Mouse (Mus musculus) heart, postnatal 0 days (tissue): Measurements from ENCODE around the gene Card10. TPM values are rescaled to one million over a fixed set of nuclear protein-coding genes. Genes with fewer than 3 reads are reported as not detected.

Experiments used
- ATAC-seq: fragments of 200-750 bp; cut with Nextera tagmentation; 2 replicates; pipeline ENCODE4 v1.8.0; 2017; ENCODE audit warnings: low read depth, moderate number of reproducible peaks, moderate library complexity; ENCODE audit not compliant: insufficient read depth
- DNase-seq: peaks from one replicate; pipeline ENCODE4 v3.0.0-alpha.2; 2016; ENCODE audit warnings: low spot score
- H3K27ac ChIP-seq: fragments of 300-500 bp; sonication (generic); 2 replicates; pipeline ENCODE4 v1.5.1; 2014; ENCODE audit warnings: low read depth, mild to moderate bottlenecking
- H3K27me3 ChIP-seq: fragments of 300-500 bp; sonication (generic); 2 replicates; pipeline ENCODE4 v1.6.1; 2014; ENCODE audit warnings: low read length, mixed read lengths; ENCODE audit not compliant: control insufficient read depth, insufficient read depth
- H3K36me3 ChIP-seq: fragments of 300-500 bp; sonication (generic); replicated peaks from 2 replicates; pipeline ENCODE4 v1.6.1; 2014; ENCODE audit warnings: low read length, mixed read lengths; ENCODE audit not compliant: control insufficient read depth, insufficient read depth
- H3K4me1 ChIP-seq: fragments of 300-500 bp; sonication (generic); 2 replicates; pipeline ENCODE4 v1.6.1; 2014; ENCODE audit warnings: antibody characterized with exemption; ENCODE audit not compliant: control insufficient read depth, insufficient read depth
- H3K4me2 ChIP-seq: fragments of 300-500 bp; sonication (generic); 2 replicates; pipeline ENCODE4 v1.6.1; 2014; ENCODE audit warnings: low read depth, mild to moderate bottlenecking, low read length, moderate library complexity
- H3K4me3 ChIP-seq: fragments of 300-500 bp; sonication (generic); 2 replicates; pipeline ENCODE4 v1.5.1; 2014; ENCODE audit warnings: low read depth, low read length
- H3K9ac ChIP-seq: fragments of 300-500 bp; sonication (generic); replicated peaks from 2 replicates; pipeline ENCODE4 v1.6.1; 2014; ENCODE audit warnings: low read depth, low read length, mixed read lengths
- H3K9me3 ChIP-seq: fragments of 300-500 bp; sonication (generic); replicated peaks from 2 replicates; pipeline ENCODE4 v1.6.1; 2016; ENCODE audit warnings: low read length; ENCODE audit not compliant: control insufficient read depth
- CTCF ChIP-seq: IDR thresholded peaks from 2 replicates; pipeline ENCODE4 v1.5.1; 2016; ENCODE audit warnings: antibody characterized with exemption, control low read depth, low read depth
- EP300 ChIP-seq: IDR thresholded peaks from 2 replicates; pipeline ENCODE4 v1.6.1; 2016; ENCODE audit warnings: antibody characterized with exemption, low read depth
- WGBS: fragments of 180-500 bp; shearing (Covaris S2); extraction: QIAGEN DNeasy Blood & Tissue Kit; methylation state at CpG from one replicate; pipeline ENCODE4 v1.1.7; 2014; 5-methylcytosine and 5-hydroxymethylcytosine counted together
- polyA plus RNA-seq: library from polyadenylated mRNA; unstranded; fragments of >200 nt; fragmentation: Nextera tagmentation; extraction: Ambion mirVana; gene quantifications from 2 replicates; pipeline ENCODE4 v1.2.1, GENCODE M21; 2015
- total RNA-seq: library from RNA; depleted of rRNA; stranded (reverse); fragments of >200 nt; gene quantifications from 2 replicates; pipeline ENCODE4 v1.2.3, GENCODE M21; 2014; ENCODE audit warnings: low replicate concordance

The Card10 gene
- total and polyA plus RNA-seq, 2 experiments from 2014 or later: 4.6 to 6.4 TPM

DNA sequence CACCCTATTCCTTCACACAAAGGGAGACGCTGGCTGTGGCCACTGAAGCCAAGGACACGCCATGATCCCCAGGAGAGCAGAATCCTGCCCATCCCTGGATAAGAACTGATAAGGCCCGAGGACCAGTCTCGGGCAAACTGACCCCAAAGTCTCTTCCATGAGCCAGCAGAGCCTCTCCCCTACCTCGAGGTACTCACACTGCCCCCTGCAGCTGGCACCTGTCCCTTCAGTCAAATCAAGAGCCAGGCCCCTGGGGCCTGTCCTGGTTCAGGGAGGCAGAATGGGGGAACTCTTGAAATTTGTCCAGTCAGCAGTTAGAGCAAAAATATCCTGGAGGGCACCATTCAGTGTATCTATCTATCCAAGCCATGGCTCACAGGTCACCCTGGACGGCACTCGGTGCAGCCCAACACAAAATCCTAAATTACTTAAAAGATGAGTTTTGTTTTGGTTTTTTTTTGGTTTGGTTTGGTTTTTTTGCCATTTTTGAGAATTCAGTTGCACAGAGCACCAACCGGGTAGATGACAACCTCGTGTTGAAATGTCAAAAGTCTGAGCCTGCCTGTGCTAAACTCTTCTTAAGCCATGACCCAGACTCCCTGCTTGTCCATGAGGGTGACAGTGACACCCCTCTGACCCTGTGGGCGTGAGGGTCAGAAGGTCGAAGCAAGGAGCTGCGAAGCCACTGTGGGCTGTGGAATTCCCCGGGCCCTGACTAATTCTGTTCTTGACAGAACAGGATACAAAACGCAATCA lies 20.3 kb downstream of the Card10 start:
- no peak for DNase-seq
- WGBS: 55% methylated on average over 14 of the region's 14 CpGs
- no peak overlapping the region for H3K9ac ChIP-seq

DNA sequence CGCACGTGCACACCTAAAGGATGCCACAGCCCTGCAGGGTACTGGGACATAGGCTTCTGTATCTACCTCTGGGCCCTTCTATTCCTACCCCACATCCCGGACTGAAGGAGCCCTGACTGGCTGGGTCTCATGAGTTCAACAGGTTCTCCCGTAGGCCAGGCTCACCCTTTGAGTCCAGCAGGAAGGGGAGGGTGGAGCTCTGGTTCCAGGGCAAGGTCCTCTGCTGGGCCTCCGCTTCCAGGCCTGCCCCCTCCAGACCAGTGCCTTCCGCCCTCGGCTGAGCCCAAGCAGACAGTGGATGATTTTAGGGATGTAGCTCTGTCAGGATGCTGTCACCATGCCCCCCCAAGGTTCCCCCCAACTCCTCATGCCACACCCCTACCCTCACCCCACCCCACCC lies 21.9 kb downstream of the Card10 start:
- no peak for ATAC-seq
- no peaks in the 10 kb centered on the region for H3K9me3 ChIP-seq
- WGBS: 74% methylated on average over 7 of the region's 7 CpGs
- H3K4me1 ChIP-seq: 0 out of 2 replicates have a peak, but pooled peaks cover 4% of the 10 kb centered on the region
- no peaks in the 10 kb centered on the region for H3K27me3 ChIP-seq
- H3K4me2 ChIP-seq: no peak overlapping the region
- H3K4me3 ChIP-seq: no peak overlapping the region
- TF ChIP-seq EP300 (no peak), CTCF (no peak)
- H3K36me3 ChIP-seq: peaks cover 15% of the 10 kb centered on the region; the same call in 1 of the 2 replicates
- no peak for DNase-seq
- no peak overlapping the region for H3K27ac ChIP-seq
- H3K9ac ChIP-seq: no peak overlapping the region

More for the DNA sequence above, 20.3 kb downstream of the Card10 start:
- Histone ChIP-seq H3K4me2 (no peak overlapping the region), H3K4me1 (0 out of 2 replicates have a peak, but pooled peaks cover 9% of the 10 kb centered on the region), H3K9me3 (no peaks in the 10 kb centered on the region), H3K27ac (0 out of 2 replicates have a peak overlapping the region, but pooled peaks have one; percentile 3), H3K36me3 (peaks cover 14% of the 10 kb centered on the region; the same call in 1 of the 2 replicates), H3K27me3 (no peaks in the 10 kb centered on the region), H3K4me3 (no peak overlapping the region)
- no peak for TF ChIP-seq EP300
- TF ChIP-seq CTCF: no peak
- no peak for ATAC-seq

DNA sequence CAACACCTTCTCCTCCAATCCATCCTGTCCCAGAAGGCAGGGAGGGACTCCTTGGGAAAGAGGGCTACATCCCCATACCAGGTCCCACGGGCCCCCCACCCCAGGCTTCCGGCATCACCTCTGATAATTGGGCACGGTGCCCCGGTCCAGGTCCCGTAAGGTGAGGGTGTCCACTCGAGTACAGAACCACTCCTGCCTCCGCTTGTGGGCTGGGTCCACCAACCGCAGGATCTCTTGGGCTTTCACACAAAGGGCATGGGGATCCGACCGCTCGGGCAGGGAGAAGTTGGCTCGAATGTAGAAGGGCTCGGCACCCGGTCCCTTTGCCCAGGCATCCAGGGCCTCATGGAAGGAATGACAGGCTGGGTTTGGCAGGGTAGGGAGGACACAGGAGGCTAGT lies 22.5 kb downstream of the Card10 start:
- Histone ChIP-seq H3K4me1 (0 out of 2 replicates have a peak, but pooled peaks cover 4% of the 10 kb centered on the region), H3K27me3 (no peaks in the 10 kb centered on the region), H3K9me3 (no peaks in the 10 kb centered on the region), H3K4me3 (no peak overlapping the region), H3K9ac (no peak overlapping the region), H3K36me3 (peaks cover 19% of the 10 kb centered on the region), H3K4me2 (no peak overlapping the region), H3K27ac (no peak overlapping the region)
- DNase-seq: no peak
- 86% methylated on average over 14 of the region's 14 CpGs for WGBS
- ATAC-seq: no peak
- TF ChIP-seq EP300 (no peak), CTCF (no peak)

DNA sequence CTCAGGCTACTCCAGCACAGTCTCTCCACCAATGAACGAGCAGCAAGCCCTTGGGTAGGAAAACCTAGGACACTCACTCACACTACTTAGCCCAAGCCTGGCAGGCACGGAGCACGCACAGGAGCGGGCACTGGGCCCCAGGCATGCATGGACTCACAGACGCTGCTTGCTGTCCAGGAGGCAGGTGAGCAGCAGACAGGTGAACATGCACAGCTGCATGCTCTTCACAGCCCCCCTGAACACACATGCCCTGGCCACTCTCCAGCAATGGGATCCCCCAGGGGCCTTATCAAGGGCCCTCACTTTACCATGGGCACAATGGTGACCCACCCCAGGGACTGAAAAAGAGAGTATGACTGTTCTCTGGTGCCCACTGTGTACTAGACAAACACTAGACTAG lies 23.2 kb downstream of the Card10 start:
- H3K4me2 ChIP-seq: no peak overlapping the region
- ATAC-seq (no peak), DNase-seq (no peak)
- H3K4me1 ChIP-seq: 0 out of 2 replicates have a peak, but pooled peaks cover 4% of the 10 kb centered on the region
- TF ChIP-seq CTCF (no peak), EP300 (no peak)
- H3K27me3 ChIP-seq: no peaks in the 10 kb centered on the region
- H3K27ac ChIP-seq: no peak overlapping the region
- H3K36me3 ChIP-seq: peaks cover 26% of the 10 kb centered on the region
- 93% methylated on average over 5 of the region's 5 CpGs for WGBS
- H3K9me3 ChIP-seq: no peaks in the 10 kb centered on the region
- no peak overlapping the region for H3K9ac ChIP-seq
- H3K4me3 ChIP-seq: no peak overlapping the region

DNA sequence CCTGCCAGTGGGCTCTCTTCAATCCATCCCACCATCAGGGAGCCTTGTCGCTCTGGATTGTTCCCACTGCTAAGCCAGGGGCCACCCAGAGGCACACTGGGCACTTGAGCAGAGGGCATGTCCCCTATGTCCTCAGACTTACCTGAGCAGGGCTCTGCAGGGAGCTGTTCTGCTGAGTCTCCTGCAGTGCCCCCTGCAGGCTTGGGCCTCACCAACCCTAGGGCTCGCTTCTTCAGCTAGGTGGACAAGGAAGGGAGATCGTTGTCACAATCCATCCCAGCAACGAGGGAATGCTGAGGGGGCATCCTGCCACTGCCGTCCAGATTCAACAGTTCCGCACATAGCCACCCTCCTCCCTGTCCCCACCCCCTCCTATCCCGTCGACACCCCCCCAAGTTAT lies 23.6 kb downstream of the Card10 start:
- ATAC-seq: no peak
- 74% methylated on average over 8 of the region's 8 CpGs for WGBS
- no peak overlapping the region for H3K4me2 ChIP-seq

More for the DNA sequence above, 23.6 kb downstream of the Card10 start:
- DNase-seq: no peak
- H3K9me3 ChIP-seq: no peaks in the 10 kb centered on the region
- 0 out of 2 replicates have a peak, but pooled peaks cover 4% of the 10 kb centered on the region for H3K4me1 ChIP-seq
- H3K36me3 ChIP-seq: peaks cover 27% of the 10 kb centered on the region
- H3K4me3 ChIP-seq: no peak overlapping the region
- TF ChIP-seq CTCF (peak; percentile 19; the same call in 1 of the 2 replicates), EP300 (no peak)
- no peak overlapping the region; the same call in 1 of the 2 replicates for H3K27ac ChIP-seq
- H3K9ac ChIP-seq: no peak overlapping the region
- no peaks in the 10 kb centered on the region for H3K27me3 ChIP-seq
